Mouse (Mus musculus): ENCODE measurements around the gene Unc13a.
A peak's percentile ranks its signal among the peaks of the same experiment; 100 is the strongest.

The Unc13a gene

DNA sequence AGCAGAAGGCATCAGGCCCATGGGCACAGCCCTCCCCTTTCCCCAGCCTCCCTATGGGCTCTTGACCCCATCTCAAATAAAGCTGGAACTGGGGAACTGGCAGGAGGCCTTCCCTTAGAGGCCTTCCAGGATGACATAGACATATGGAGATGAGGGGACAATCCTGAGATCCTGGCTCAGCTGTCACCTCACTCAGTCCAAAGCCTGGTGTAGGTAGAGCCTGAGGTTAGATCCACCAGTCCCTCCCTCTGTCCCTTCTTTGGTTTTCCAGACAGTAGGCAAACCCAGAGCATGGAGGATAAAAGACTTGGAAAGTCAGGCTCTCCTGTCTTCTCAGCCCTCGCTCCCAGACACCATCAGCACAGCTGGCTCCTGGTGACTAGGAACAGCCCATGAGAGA lies 4.7 kb downstream of the Unc13a start:
- DNase-seq (ENCODE audit: extremely low read depth, insufficient read length, low spot score): no peak

- DNase-seq (ENCODE audit: extremely low read depth, insufficient read length, low spot score): peak; percentile 92
Observed at GRCm38 (mm10) chr8:71665331-71666130, 6.0 kb downstream of the Unc13a start.

DNA sequence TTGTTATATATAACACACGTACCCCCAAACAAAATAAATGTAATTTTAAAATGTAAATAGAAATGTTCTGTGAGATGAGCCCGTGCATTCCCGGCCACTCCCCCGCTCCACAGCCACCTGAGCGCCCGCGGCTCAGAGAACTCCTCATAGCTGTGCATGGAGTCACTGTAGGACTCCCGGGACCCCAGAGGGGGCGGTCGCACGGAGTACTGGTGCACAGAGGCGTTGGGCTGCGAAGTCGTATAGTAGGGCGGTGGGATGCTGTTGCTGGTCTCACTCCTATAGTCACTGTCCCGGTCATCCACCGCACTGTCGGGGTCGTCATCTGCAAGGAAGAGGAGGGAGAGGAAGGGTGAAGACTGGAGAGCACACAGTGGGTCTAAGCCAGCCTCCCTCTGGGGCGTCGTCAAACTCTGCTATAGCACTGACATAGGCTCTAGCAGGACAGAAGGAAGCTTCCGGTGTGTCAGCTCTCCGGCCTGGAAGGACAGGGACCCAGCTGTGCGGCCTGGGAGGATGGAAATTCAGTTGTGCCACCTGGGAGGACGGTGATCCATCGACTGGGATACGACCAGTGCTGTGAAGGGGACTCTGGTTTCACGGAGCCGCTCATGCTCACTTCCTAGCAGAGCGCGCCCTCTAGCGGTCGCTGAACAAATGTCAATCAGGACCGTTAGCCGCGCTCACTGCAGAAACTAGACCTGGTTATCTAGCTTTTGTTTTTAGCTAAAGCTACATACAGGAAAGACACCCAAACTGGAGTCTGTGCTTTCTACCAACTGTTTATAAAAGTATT lies 11.0 kb downstream of the Unc13a start:
- DNase-seq (ENCODE audit: extremely low read depth, insufficient read length, low spot score): peak; percentile 55

GRCm38 (mm10) chr8:71659751-71660150 lies 11.8 kb downstream of the Unc13a start:
- DNase-seq (ENCODE audit: extremely low read depth, insufficient read length, low spot score): no peak

DNA sequence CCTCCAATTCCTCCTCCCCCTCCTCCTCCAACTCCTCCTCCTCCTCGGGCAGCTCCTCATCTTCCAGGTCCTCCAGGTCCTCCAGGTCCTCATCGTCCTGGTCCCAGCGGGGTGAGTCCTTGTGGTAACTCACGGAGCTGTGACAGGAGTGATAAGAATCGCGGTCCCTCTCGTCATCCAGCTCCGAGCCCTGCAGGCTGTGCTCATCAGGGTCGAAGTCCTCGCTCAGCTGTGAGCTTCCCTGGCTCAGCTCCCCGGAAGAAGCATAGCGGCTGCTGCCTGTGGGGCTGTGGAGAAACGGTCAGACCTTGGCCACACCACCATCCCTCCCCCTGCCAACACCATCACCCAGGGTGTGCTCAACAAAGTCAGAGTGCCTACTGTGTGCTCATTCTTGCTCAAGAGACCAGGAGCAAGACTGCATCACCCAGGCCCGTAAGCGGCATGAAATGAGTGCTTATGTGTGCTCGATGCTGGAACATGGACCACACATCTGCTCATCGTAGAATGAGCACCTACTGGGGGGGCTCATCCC lies 13.0 kb downstream of the Unc13a start:
- DNase-seq (ENCODE audit: extremely low read depth, insufficient read length, low spot score): no peak

DNA sequence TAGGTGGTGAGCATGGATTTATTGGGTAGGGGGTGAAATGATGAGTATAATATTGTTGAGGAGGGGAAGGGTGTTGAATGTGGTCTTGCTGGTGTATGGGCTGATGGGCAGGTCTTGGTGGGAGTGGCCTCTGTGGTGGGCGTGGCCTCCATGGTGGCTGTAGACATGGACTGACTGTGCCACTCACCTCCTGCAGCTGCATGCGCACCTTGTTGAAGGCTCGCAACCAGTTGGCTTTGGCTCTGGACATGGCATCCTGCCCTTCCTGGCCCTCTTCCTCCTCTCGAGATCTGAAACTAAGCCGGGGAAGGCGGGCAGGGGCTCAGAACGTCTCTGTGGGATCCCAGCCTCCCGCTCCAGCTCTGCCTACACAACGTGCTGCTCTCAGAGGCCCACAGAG lies 13.7 kb downstream of the Unc13a start:
- DNase-seq (ENCODE audit: extremely low read depth, insufficient read length, low spot score): no peak

DNA sequence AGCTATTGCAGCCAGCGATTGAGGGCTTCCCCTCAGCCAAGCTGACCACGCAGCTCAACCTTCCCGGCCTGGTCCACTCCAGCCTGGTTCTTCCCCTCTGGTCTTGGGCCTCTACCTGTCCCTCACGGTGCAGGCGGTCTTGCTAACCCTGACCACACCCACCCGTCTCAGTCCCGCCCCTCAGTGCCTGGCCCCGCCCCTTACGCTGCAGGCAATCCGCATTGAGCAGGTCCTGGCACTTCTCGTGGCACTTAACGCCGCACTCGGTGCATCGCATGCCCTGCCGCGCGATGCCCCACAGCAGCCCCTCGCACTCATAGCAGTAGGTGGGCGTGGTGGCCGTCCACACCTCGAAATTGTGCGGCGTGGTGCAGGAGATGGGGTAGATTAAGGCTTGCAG lies 17.0 kb downstream of the Unc13a start:
- no peak for DNase-seq (ENCODE audit: extremely low read depth, insufficient read length, low spot score)

GRCm38 (mm10) chr8:71645510-71645909 lies 26.0 kb downstream of the Unc13a start:
- DNase-seq (ENCODE audit: extremely low read depth, insufficient read length, low spot score): no peak

- no peak for DNase-seq (ENCODE audit: extremely low read depth, insufficient read length, low spot score)
Observed at GRCm38 (mm10) chr8:71639318-71639717, 32.2 kb downstream of the Unc13a start.

- no peak for DNase-seq (ENCODE audit: extremely low read depth, insufficient read length, low spot score)
Observed at GRCm38 (mm10) chr8:71638321-71638720, 33.2 kb downstream of the Unc13a start.

GRCm38 (mm10) chr8:71637149-71638095 lies 34.1 kb downstream of the Unc13a start:
- peak; percentile 53 for DNase-seq (ENCODE audit: extremely low read depth, insufficient read length, low spot score)

- no peak for DNase-seq (ENCODE audit: extremely low read depth, insufficient read length, low spot score)
Observed at GRCm38 (mm10) chr8:71633981-71634667, 37.4 kb downstream of the Unc13a start.

- DNase-seq (ENCODE audit: extremely low read depth, insufficient read length, low spot score): peak; percentile 75
Observed at GRCm38 (mm10) chr8:71633164-71633563, 38.4 kb downstream of the Unc13a start.

- DNase-seq (ENCODE audit: extremely low read depth, insufficient read length, low spot score): no peak
Observed at GRCm38 (mm10) chr8:71631897-71632296, 39.7 kb downstream of the Unc13a start.

DNA sequence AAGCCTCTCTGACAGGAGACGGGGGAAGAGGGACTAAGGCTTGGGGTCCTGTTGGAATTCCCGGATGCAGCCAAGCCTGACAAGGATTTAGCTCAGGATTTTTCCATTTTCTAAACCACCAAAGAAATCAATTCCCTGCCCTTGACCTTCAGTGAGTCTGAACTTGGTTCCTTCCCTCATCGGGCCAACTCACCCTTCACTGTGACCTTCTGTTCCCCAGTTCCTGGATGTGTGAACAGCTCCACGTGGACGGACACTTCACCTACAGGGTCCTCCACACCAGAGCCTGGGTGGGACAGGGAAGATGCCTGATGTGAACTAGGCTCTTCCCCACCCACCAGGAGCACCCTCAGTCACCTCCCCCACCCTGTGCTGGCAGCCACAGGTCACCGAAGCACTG lies 40.8 kb downstream of the Unc13a start:
- DNase-seq (ENCODE audit: extremely low read depth, insufficient read length, low spot score): no peak

DNA sequence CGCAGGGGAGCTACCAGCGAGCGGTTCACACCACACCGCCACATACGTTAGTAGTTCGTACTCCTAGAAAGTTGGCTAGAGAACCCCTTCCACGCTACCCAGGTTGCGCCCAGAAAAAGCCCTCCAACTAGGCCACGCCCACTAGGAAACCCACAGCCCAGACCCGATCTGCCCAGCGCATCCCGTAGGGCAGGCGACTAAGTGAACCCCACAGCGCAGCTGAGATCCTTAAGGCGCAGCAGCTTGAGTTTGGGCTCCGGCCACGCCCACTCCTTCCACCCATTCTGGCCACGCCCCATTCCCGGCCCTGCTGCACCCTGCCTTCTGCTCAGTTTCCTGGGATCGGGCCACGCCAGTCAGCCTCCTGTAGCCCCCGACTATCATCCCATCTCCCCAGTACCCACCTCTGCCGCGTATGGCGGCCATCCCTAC lies 41.8 kb downstream of the Unc13a start:
- DNase-seq (ENCODE audit: extremely low read depth, insufficient read length, low spot score): peak; percentile 86

DNA sequence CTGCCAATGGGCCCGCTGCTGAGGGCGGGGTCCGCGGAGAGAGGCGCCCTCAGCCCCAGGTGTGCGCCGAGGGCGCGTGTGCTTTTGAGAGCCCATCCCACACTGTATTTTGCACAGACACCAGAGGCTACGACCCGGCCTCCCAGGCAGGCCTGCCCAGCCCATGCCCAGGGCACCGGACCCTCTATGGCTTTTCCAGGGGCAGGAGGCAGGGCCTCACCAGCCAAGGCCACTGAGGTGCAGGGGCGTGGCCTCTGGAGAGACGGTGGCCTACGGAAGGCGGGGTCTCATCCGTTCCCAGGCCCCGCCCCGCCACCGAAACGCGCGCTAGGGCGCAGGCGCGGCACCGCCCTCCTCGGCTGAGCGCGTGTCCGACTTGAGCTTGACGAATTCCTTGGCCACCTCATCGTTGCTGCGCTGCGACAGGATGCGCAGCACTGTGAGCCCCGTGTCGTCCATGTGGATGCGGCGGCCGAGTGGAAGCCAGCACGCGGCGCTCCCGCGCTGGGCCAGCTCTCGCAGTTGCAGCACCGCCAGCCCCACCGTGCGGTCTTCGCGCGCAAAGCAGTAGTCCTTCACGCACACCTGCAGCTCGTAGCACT lies 42.4 kb downstream of the Unc13a start:
- peak; percentile 97 for DNase-seq (ENCODE audit: extremely low read depth, insufficient read length, low spot score)

DNA sequence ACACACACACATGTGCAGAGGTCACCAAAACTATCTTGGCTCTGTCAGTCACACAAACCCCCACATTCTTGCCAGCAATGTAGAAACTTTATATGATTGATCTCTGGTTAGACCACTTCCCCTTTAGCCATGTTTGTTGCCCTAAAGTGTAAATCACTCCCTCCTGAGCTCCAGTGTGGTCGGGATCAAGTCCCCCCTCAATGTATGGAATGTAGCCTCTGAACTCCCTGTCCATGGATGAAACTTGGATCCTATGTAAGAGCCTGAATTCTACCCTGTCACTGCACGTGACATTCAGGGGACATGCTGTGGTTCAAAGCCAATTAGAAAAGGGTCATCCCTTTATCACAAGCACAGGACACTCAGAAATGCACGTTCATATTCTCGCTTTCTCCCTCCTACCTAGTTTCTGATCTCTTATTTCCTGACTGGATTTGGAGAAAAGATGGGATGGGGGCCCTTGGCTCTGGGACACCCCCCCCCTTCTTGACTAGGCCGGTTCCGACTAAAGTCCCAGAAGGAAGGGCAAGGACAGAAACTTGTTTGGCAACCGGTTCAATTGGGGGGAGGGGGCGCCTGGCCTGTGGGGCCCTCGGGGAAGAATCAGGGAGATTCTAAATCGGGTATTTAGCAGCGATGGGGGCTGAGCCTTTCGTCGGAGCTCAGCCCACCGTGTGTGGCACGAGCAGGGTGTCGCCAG lies 43.0 kb downstream of the Unc13a start:
- no peak for DNase-seq (ENCODE audit: extremely low read depth, insufficient read length, low spot score)
